Mouse (Mus musculus) heart, postnatal 0 days (tissue): Measurements from ENCODE around the gene 4933425L06Rik. TPM values are rescaled to one million over a fixed set of nuclear protein-coding genes. Genes with fewer than 3 reads are reported as not detected.

Experiments used
- ATAC-seq: fragments of 200-750 bp; cut with Nextera tagmentation; 2 replicates; pipeline ENCODE4 v1.8.0; 2017; ENCODE audit warnings: low read depth, moderate number of reproducible peaks, moderate library complexity; ENCODE audit not compliant: insufficient read depth
- DNase-seq: peaks from one replicate; pipeline ENCODE4 v3.0.0-alpha.2; 2016; ENCODE audit warnings: low spot score
- H3K27ac ChIP-seq: fragments of 300-500 bp; sonication (generic); 2 replicates; pipeline ENCODE4 v1.5.1; 2014; ENCODE audit warnings: low read depth, mild to moderate bottlenecking
- H3K27me3 ChIP-seq: fragments of 300-500 bp; sonication (generic); 2 replicates; pipeline ENCODE4 v1.6.1; 2014; ENCODE audit warnings: low read length, mixed read lengths; ENCODE audit not compliant: control insufficient read depth, insufficient read depth
- H3K36me3 ChIP-seq: fragments of 300-500 bp; sonication (generic); replicated peaks from 2 replicates; pipeline ENCODE4 v1.6.1; 2014; ENCODE audit warnings: low read length, mixed read lengths; ENCODE audit not compliant: control insufficient read depth, insufficient read depth
- H3K4me1 ChIP-seq: fragments of 300-500 bp; sonication (generic); 2 replicates; pipeline ENCODE4 v1.6.1; 2014; ENCODE audit warnings: antibody characterized with exemption; ENCODE audit not compliant: control insufficient read depth, insufficient read depth
- H3K4me2 ChIP-seq: fragments of 300-500 bp; sonication (generic); 2 replicates; pipeline ENCODE4 v1.6.1; 2014; ENCODE audit warnings: low read depth, mild to moderate bottlenecking, low read length, moderate library complexity
- H3K4me3 ChIP-seq: fragments of 300-500 bp; sonication (generic); 2 replicates; pipeline ENCODE4 v1.5.1; 2014; ENCODE audit warnings: low read depth, low read length
- H3K9ac ChIP-seq: fragments of 300-500 bp; sonication (generic); replicated peaks from 2 replicates; pipeline ENCODE4 v1.6.1; 2014; ENCODE audit warnings: low read depth, low read length, mixed read lengths
- H3K9me3 ChIP-seq: fragments of 300-500 bp; sonication (generic); replicated peaks from 2 replicates; pipeline ENCODE4 v1.6.1; 2016; ENCODE audit warnings: low read length; ENCODE audit not compliant: control insufficient read depth
- CTCF ChIP-seq: IDR thresholded peaks from 2 replicates; pipeline ENCODE4 v1.5.1; 2016; ENCODE audit warnings: antibody characterized with exemption, control low read depth, low read depth
- EP300 ChIP-seq: IDR thresholded peaks from 2 replicates; pipeline ENCODE4 v1.6.1; 2016; ENCODE audit warnings: antibody characterized with exemption, low read depth
- WGBS: fragments of 180-500 bp; shearing (Covaris S2); extraction: QIAGEN DNeasy Blood & Tissue Kit; methylation state at CpG from one replicate; pipeline ENCODE4 v1.1.7; 2014; 5-methylcytosine and 5-hydroxymethylcytosine counted together
- polyA plus RNA-seq: library from polyadenylated mRNA; unstranded; fragments of >200 nt; fragmentation: Nextera tagmentation; extraction: Ambion mirVana; gene quantifications from 2 replicates; pipeline ENCODE4 v1.2.1, GENCODE M21; 2015
- total RNA-seq: library from RNA; depleted of rRNA; stranded (reverse); fragments of >200 nt; gene quantifications from 2 replicates; pipeline ENCODE4 v1.2.3, GENCODE M21; 2014; ENCODE audit warnings: low replicate concordance; rRNA removed

The 4933425L06Rik gene
- total and polyA plus RNA-seq, 2 experiments from 2014 or later, result not detected

- Histone ChIP-seq H3K27ac (no peak overlapping the region), H3K9ac (no peak overlapping the region), H3K27me3 (no peaks in the 10 kb centered on the region), H3K36me3 (no peaks in the 10 kb centered on the region), H3K4me1 (no peaks in the 10 kb centered on the region), H3K9me3 (no peaks in the 10 kb centered on the region), H3K4me3 (no peak overlapping the region), H3K4me2 (no peak overlapping the region)
- no peak for DNase-seq
- ATAC-seq, result no peak
- WGBS, result 70% methylated on average over 6 of the region's 6 CpGs
- no peak for TF ChIP-seq EP300
- no peak for TF ChIP-seq CTCF
These were observed 83.5 kb downstream of the 4933425L06Rik start for GRCm38 (mm10) chr13:105165441-105165840.

Other genes starting within 250 kb of the 4933425L06Rik start
- not detected in 2 replicates for gene Shisal2b, start 218.2 kb upstream of the 4933425L06Rik start, total RNA-seq
- gene Shisal2b, start 218.2 kb upstream of the 4933425L06Rik start, polyA plus RNA-seq, result not detected in 2 replicates
- gene Rgs7bp, start 27.2 kb upstream of the 4933425L06Rik start, total RNA-seq, result 1.8 and 2.6 TPM in 2 replicates
- 2.7 and 3.1 TPM in 2 replicates for gene Rgs7bp, start 27.2 kb upstream of the 4933425L06Rik start, polyA plus RNA-seq
- 0.31 and 2.1 TPM in 2 replicates for gene Rnf180, start 212.7 kb downstream of the 4933425L06Rik start, total RNA-seq
- gene Rnf180, start 212.7 kb downstream of the 4933425L06Rik start, polyA plus RNA-seq, result 0.96 and 1.2 TPM in 2 replicates